Mouse (Mus musculus): ENCODE measurements around the gene Nup54. TPM values are rescaled to one million over a fixed set of nuclear protein-coding genes. Genes with fewer than 3 reads are reported as not detected.
A peak's percentile ranks its signal among the peaks of the same experiment; 100 is the strongest.

Gene Nup54
- 22.3 and 32.3 TPM in 2 replicates for total RNA-seq (2015; ENCODE audit: low replicate concordance)
- total RNA-seq (2017; ENCODE audit: low replicate concordance) = 16.3 and 19.8 TPM in 2 replicates

DNA sequence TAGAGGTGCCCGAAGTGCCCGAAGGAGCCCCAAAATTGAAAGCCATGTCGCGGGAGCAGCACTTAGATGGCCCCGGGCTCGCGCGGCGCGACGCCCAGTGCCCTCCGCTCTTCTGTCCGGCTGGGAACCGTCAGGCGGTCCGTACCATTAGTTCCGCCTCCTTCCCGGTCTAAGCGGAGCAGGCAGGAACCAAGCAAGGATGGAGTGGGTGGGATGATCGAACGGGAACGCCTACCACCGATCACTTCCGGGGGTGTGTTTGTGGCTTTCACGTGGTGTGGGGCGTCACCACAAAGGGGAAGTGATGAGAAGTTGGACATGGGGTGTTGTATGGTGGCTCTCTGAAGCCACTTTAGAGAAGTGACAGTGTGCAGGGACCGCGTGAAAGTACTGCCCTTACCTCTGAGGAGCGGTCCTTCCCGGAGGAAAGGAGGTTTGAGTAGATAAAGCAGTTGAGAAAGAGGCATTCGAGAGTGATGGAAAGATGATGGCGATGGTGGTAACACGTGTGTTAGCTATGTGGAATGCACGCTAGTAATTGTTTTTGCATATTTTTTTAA lies at the start of gene Nup54:
Gene Nup54, minus strand, starts transcription at position 195 of the 560 bp plus-strand sequence.
- peak; percentile 96 for ATAC-seq (replicated peaks; ENCODE audit: low FRiP score, poor library complexity, severe bottlenecking)

DNA sequence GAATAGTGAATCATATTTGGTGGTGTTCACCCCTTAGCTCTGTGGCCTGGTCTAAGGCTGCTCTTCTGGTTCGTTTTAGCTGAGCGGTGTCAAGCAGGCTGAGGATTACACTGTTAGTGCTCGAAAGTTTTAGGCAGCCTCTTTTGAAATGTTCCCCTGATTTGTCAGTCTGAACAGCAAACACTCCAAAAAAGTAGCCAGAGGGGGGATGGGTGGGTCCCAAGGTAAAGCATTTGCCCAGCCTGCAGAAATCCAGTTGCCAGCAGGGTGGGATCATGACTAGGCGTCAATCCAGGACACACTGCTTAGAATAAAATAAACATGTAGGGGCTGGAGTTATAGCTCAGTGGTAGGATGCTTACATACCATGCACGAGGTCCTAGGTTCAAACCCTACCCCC lies 37.8 kb upstream of the Nup54 start:
- no peak for ATAC-seq (replicated peaks; ENCODE audit: low FRiP score, poor library complexity, severe bottlenecking)

GRCm38 (mm10) chr5:92471531-92471930 lies 36.5 kb upstream of the Nup54 start:
- ATAC-seq (replicated peaks; ENCODE audit: low FRiP score, poor library complexity, severe bottlenecking) = no peak

DNA sequence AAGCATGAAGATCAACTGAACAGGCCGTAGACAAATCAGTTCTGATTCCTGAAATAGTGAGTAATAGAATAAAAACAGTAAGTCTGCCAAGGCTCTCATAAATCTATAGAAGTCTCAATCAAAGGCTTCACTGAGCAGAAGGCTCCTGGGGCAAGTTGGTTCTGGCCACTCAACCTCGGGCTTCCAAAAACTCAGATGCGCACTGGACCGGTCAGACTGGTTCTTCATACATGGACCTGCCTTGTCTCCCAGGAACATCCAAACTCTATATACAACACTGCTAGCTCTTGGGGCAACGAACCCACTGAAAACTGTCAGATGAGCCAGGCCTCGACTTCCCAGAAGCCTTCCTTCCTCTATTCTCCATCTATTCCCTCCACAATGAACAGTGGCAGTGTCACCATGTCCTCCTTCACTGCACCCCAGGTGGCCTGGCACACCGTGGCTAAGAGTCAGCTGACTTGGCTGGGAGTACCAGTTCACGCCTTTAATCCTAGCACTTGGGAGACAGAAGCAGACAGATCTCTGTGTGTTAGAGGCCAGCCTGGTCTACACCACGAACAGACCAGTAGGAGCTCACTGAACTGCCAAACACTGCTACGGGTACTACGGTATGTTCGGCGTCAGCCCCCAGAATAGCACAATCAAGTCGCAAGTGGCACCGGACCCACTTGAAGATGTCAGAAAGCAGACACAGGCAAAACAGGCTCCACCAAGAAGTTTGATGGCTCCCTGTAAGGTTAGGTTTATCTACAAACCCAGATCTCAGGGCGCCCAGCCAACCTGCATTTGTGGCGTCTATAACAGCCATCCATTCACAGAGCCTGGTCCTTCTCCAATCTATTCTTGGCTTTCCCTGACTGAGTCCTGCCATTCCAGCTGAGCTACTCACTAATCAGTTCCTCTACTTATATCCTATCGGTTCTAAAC lies 34.4 kb upstream of the Nup54 start:
- ATAC-seq (replicated peaks; ENCODE audit: low FRiP score, poor library complexity, severe bottlenecking) = peak; percentile 52; the same call in 1 of the 2 replicates

GRCm38 (mm10) chr5:92468234-92468633 lies 33.2 kb upstream of the Nup54 start:
- ATAC-seq (replicated peaks; ENCODE audit: low FRiP score, poor library complexity, severe bottlenecking) = no peak

DNA sequence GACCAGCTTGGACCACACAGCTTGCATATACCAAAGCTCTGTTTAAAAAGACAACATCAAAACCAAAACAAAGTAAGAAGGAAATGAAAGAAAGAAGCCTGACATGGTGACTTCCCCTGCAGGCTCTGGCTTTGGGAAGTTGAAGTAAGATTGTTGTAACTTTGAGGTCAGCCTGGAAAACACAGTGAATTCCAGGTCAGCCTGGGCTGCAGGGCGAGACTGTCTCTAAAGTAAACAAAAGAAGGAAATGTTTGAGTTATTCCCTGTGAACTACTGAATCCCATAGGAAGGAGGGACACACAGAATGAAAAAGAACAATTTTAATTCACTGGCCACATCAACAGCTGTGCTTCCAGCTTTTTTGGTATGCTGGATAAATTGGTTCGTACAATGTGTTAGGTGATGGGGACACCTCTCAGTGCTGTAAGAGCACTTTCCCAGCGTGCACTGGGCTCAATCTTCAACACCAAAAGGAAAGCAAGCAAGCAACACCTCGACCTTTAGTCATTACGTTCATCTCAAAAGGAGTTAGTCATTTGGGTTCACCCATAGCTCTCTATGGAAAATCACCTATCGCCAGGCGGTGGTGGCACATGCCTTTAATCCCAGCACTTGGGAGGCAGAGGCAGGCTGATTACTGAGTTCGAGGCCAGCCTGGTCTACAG lies 32.2 kb upstream of the Nup54 start:
- no peak for ATAC-seq (replicated peaks; ENCODE audit: low FRiP score, poor library complexity, severe bottlenecking)

DNA sequence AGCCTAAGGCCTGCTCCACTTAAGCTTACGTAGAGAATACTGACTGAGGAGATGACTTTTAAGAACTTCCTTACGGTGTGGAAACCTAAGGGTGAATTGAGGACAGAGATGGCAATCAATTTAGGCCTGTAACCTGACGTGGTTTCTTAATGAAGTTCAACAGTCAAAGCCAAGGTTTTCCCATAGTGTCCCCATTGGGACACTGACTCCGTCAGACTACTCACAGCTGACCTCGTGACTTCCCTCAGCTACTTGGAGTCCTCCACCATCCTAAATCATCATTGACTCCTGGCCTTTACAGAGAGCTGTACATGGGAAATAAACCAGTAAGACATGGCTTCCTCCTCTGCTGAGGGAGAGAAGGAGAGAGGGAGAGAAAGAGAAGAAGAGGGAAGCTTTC lies 30.5 kb upstream of the Nup54 start:
- no peak for ATAC-seq (replicated peaks; ENCODE audit: low FRiP score, poor library complexity, severe bottlenecking)

DNA sequence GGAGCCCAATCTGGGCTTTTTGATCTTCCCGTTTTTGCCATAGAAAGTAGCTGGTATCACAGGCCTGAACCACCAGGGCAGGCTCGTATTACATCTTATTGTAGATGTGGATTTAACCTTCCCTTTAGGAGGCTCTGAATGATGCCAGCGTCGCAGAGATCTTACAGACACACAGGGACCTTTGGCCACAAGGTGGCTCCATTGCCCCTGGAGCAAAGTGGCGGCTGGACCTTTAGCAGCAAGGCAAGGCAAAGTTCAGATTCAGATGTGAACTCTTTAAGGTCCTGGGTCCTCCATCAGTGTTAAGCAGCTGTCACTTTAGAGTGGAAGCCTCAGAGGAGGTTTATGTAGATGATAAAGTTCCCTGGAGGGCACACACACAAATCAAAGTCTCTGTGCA lies 26.3 kb upstream of the Nup54 start:
- no peak for ATAC-seq (replicated peaks; ENCODE audit: low FRiP score, poor library complexity, severe bottlenecking)

DNA sequence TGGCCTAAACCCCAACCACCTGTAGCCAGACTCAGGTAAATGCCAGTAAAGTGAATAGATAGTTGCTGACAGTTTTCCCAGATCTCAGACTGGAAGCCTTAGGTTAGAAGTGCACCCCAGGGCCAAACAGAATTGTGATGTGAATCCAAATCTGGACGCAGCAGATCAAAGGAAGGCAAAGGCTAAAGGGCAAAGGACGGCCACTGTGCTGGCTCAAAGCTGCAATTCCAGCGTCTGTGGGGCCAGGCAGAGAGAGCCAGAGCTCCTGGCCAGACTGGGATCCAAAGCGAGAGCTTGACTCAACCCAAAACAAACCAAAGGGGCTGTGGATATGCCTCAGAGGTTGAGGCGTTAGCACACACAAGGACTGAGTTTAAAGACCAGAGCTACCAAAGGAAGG lies 23.7 kb upstream of the Nup54 start:
- no peak for ATAC-seq (replicated peaks; ENCODE audit: low FRiP score, poor library complexity, severe bottlenecking)

GRCm38 (mm10) chr5:92457410-92457809 lies 22.4 kb upstream of the Nup54 start:
- no peak for ATAC-seq (replicated peaks; ENCODE audit: low FRiP score, poor library complexity, severe bottlenecking)

- ATAC-seq (replicated peaks; ENCODE audit: low FRiP score, poor library complexity, severe bottlenecking) = no peak
Measured at GRCm38 (mm10) chr5:92452876-92453275, 17.9 kb upstream of the Nup54 start.

DNA sequence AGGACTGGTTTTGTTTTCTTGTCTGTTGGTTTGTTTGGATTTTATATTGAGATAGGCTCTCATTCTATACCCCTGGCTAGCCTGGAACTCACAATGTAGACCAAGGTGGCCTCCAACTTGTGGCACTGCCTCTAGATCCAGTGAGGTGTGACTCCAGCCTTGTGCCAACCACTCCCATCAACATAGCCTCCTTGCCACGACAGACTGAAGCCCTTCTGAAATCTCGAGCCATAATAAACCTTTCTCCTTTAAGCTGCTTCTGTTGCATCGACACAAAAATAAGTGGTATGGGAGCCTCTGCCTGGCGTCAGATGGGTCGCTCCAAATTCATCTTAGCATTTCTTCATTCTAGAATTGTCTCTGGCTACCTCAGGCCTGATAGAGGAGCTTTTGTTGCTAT lies 11.7 kb upstream of the Nup54 start:
- no peak for ATAC-seq (replicated peaks; ENCODE audit: low FRiP score, poor library complexity, severe bottlenecking)

DNA sequence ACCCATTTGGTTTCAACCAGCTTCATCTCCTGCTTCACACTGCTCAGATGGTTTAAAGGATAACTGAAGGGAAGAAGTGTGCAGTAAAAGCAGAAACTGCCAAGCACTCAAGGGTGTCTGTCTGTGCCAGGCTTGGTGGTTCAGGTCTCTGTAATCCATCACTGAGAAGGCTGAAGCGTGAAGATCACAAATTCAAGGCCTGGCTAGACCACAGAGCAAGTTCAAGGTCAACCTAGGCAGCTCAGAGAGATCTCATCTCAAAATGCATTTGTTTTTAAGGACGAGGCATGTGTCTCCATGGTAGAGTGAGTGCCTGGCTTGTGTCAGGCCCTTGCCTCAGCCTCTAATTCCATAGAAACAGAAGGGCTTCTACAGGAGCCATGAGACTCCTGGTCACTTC lies 10.0 kb upstream of the Nup54 start:
- no peak for ATAC-seq (replicated peaks; ENCODE audit: low FRiP score, poor library complexity, severe bottlenecking)

- ATAC-seq (replicated peaks; ENCODE audit: low FRiP score, poor library complexity, severe bottlenecking) = no peak
Measured at GRCm38 (mm10) chr5:92442914-92443313, 7.9 kb upstream of the Nup54 start.

- ATAC-seq (replicated peaks; ENCODE audit: low FRiP score, poor library complexity, severe bottlenecking) = no peak
Measured at GRCm38 (mm10) chr5:92441494-92441893, 6.5 kb upstream of the Nup54 start.

DNA sequence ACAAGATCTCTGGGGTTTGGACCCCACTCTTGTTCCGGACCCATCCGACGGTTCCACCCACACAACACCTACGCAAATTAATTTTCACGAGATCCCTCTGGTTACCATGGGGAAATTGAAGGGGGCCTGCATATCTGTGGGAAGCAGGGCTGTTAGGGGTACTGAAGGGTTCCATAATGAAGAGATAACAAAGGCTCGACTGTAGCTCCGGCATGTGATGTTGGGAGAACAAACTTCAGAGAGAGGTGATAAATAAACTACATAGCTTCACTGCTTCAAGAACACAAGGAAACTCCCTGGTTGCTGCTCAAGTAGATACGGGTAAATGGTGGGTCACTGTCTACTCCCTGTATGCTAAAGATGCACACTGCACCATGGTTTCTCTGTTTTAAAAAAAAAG lies 3.5 kb upstream of the Nup54 start:
- no peak for ATAC-seq (replicated peaks; ENCODE audit: low FRiP score, poor library complexity, severe bottlenecking)

DNA sequence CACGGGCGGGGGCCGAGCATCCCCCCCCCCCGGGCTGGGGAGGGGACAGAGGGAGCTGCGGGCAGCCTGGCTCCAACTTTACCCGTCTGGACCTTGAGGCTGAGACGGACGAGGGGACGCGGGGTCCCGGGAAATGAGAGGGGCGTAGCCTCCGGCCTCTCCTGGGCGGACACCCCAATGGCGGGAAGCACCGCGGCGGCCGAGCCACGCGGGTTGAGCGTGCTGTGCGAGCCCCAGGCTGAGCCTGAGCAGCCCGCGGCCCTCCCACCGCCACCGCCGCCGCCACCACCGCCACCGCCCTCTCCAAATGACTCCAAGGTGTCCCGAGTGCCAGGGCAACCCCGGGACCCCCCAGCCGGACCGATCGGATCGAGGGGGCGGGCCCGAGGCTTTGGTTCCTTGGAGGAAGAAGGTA lies 441 bp downstream of the Nup54 start:
- peak; percentile 72 for ATAC-seq (replicated peaks; ENCODE audit: low FRiP score, poor library complexity, severe bottlenecking)

- ATAC-seq (replicated peaks; ENCODE audit: low FRiP score, poor library complexity, severe bottlenecking) = 0 out of 2 replicates have a peak, but pooled peaks have one; percentile 11
Measured at GRCm38 (mm10) chr5:92434070-92434469, 949 bp downstream of the Nup54 start.

DNA sequence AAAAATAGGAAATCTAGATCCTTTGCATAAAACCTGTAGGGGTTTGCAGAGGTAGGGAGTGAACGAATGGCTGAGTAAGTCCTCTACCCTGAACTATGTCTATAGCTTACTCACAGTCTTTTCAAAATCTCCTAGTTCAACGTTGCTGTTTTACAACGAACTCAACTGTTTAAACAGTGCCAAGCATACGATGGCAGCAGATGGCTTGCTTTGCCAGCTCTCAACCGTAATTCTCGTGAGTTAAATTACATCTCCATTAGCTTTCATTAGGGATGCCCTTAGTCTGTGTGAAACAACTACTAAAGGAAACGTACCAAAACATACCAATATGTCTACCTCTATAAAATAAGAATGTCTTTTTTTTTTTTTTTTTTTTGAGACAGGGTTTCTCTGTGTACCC lies 3.4 kb downstream of the Nup54 start:
- no peak for ATAC-seq (replicated peaks; ENCODE audit: low FRiP score, poor library complexity, severe bottlenecking)

GRCm38 (mm10) chr5:92430723-92431122 lies 4.3 kb downstream of the Nup54 start:
- ATAC-seq (replicated peaks; ENCODE audit: low FRiP score, poor library complexity, severe bottlenecking) = no peak

GRCm38 (mm10) chr5:92424126-92424525 lies 10.9 kb downstream of the Nup54 start:
- no peak for ATAC-seq (replicated peaks; ENCODE audit: low FRiP score, poor library complexity, severe bottlenecking)

Measured in erythroid progenitor cell, adult 5-6 weeks (primary cell).